ENCODE assay signal across 24 mouse cellular contexts in the genomic region with DNA sequence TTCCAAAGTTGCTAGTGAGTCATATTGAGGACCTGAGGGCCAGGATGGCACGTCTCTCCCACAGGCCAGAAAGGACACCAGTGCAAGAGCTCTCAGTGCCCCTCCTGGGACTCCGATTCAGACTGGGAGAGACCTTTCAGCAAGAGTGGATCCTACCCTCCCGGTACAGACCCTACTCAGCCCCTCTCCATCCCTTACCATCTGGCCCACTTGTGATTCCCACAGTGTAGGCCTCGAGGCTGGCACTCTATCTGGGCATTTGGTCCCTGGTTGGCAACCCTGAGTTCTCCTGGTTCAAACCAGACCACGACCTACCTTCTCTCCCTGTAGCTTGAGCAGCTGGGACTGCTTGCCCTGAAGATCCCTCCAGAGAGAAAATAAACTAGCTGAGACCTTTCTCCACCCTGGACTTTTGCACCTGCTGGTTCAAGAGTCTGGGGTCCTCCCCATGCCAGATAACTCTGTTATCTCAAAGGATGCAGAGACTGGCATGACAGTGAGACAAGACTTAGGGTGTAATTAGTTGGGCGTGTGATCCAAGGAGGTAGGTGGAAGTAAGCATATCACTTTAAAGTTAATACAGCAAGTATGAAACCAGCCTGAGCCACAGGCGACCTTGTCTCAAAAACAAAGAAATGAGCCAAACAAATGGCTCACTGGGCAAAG. TPM values are rescaled to one million over a fixed set of nuclear protein-coding genes. Genes with fewer than 3 reads are reported as not detected.
DNase-seq lines count a peak whose midpoint lies in the region; ATAC-seq lines count a peak whose summit lies in the region.
"Had no signal": no experiment of that assay in that cellular context is flagged by ENCODE, and none has a peak within 500 bp of the region (broad histone marks: within the 10 kb centered on the region; RNA-seq: fewer than 3 reads in every experiment).

No protein-coding gene starts in this region.

- no peaks in the 10 kb centered on the region for H3K27me3 ChIP-seq in heart, embryonic 14.5 days (ENCODE audit: control insufficient read depth, insufficient read depth, low read length)
- no peaks in the 10 kb centered on the region for H3K27me3 ChIP-seq in heart, embryonic 11.5 days (ENCODE audit: control insufficient read depth, insufficient read depth, low read length)
- no peaks in the 10 kb centered on the region for H3K27me3 ChIP-seq in lung, embryonic 15.5 days
- no peaks in the 10 kb centered on the region for H3K27me3 ChIP-seq in midbrain, embryonic 14.5 days (ENCODE audit: control insufficient read depth, insufficient read depth, low read length)
- H3K27me3 ChIP-seq: embryonic facial prominence, embryonic 13.5 days had no signal

- ATAC-seq in cerebellum, adult (ENCODE audit: insufficient number of reproducible peaks, low FRiP score, low TSS enrichment): no peak
- no peak for ATAC-seq in heart, embryonic 14.5 days (ENCODE audit: insufficient number of reproducible peaks, insufficient read depth, low FRiP score, low read depth)
- no peak for ATAC-seq in heart, embryonic 11.5 days (replicated peaks; ENCODE audit: insufficient number of reproducible peaks, low FRiP score, low TSS enrichment)
- no peak for ATAC-seq in lung, embryonic 15.5 days (ENCODE audit: borderline replicate concordance, extremely low read depth, low FRiP score, low TSS enrichment)
- no peak for ATAC-seq in midbrain, embryonic 14.5 days (ENCODE audit: low FRiP score, low TSS enrichment)
- ATAC-seq: inflammation-experienced regulatory T-cells, adult 6 months had no signal

- no peak overlapping the region for H3K9ac ChIP-seq in heart, embryonic 14.5 days (ENCODE audit: low read length)
- no peak overlapping the region for H3K9ac ChIP-seq in heart, embryonic 11.5 days (ENCODE audit: low read depth, low read length)
- no peak overlapping the region for H3K9ac ChIP-seq in lung, embryonic 15.5 days
- no peak overlapping the region for H3K9ac ChIP-seq in midbrain, embryonic 14.5 days (replicated peaks; ENCODE audit: low read length)
- H3K9ac ChIP-seq: liver, embryonic 14.5 days; lung, embryonic 14.5 days had no signal

- H3K9me3 ChIP-seq in heart, embryonic 14.5 days (ENCODE audit: control insufficient read depth, low read length): no peaks in the 10 kb centered on the region
- H3K9me3 ChIP-seq in heart, embryonic 11.5 days (replicated peaks; ENCODE audit: control insufficient read depth, low read length): no peaks in the 10 kb centered on the region
- H3K9me3 ChIP-seq in lung, embryonic 15.5 days: no peaks in the 10 kb centered on the region
- no peaks in the 10 kb centered on the region for H3K9me3 ChIP-seq in midbrain, embryonic 14.5 days (ENCODE audit: control insufficient read depth, low read length)
- H3K9me3 ChIP-seq: embryonic facial prominence, embryonic 13.5 days; forebrain, embryonic 12.5 days; heart, embryonic 13.5 days had no signal

- no peak overlapping the region for H3K27ac ChIP-seq in heart, embryonic 14.5 days (replicated peaks in 1 of 2; ENCODE audit: control insufficient read depth in 1 of 2, insufficient read depth in 1 of 2, low read depth in 2 of 2, low read length in 2 of 2)
- H3K27ac ChIP-seq in heart, embryonic 11.5 days (ENCODE audit: low read depth, low read length): no peak overlapping the region
- no peak overlapping the region for H3K27ac ChIP-seq in lung, embryonic 15.5 days
- H3K27ac ChIP-seq in midbrain, embryonic 14.5 days (replicated peaks; ENCODE audit: low read depth, low read length): no peak overlapping the region
- H3K27ac ChIP-seq: embryonic facial prominence, embryonic 13.5 days; heart, embryonic 13.5 days; kidney, postnatal 0 days; liver, embryonic 14.5 days had no signal

- peak; percentile 59 for DNase-seq in cerebellum, adult 11-12 months
- DNase-seq in lung, postnatal 4 days: no peak
- no peak for DNase-seq in midbrain, embryonic 14.5 days
- DNase-seq in B cell, adult 2 months: no peak
- DNase-seq: adrenal gland, postnatal 25 days; cerebellum, postnatal 10 days; gastrocnemius, postnatal 10 days; kidney, adult 2 months; lung, embryonic 14.5 days; lung, postnatal 36 days; right cerebral cortex, adult 18-20 months; thymus, adult 18-20 months; thymus, postnatal 36 days had no signal

- whole genome bisulfite sequencing in heart, embryonic 14.5 days: 78% methylated on average over 7 of the region's 7 CpGs
- 71% methylated on average over 7 of the region's 7 CpGs for WGBS in heart, embryonic 11.5 days (ENCODE audit: insufficient replicate concordance)
- WGBS in lung, embryonic 15.5 days: 78% methylated on average over 7 of the region's 7 CpGs
- 86% methylated on average over 7 of the region's 7 CpGs for WGBS in midbrain, embryonic 14.5 days

- no peaks in the 10 kb centered on the region for H3K36me3 ChIP-seq in heart, embryonic 14.5 days (ENCODE audit: control insufficient read depth, insufficient read depth, low read length)
- no peaks in the 10 kb centered on the region for H3K36me3 ChIP-seq in heart, embryonic 11.5 days (ENCODE audit: control insufficient read depth, insufficient read depth, low read length)
- no peaks in the 10 kb centered on the region for H3K36me3 ChIP-seq in lung, embryonic 15.5 days
- H3K36me3 ChIP-seq in midbrain, embryonic 14.5 days (ENCODE audit: control insufficient read depth, insufficient read depth, low read length): peaks cover 7% of the 10 kb centered on the region
- H3K36me3 ChIP-seq: heart, embryonic 13.5 days had no signal

- H3K4me1 ChIP-seq in heart, embryonic 14.5 days (ENCODE audit: control insufficient read depth in 2 of 2, insufficient read depth in 2 of 2, low read length in 2 of 2): peaks cover 2 to 4% of the 10 kb centered on the region in 2 experiments; a peak in 2 of 4 replicates
- 0 out of 2 replicates have a peak, but pooled peaks cover 6% of the 10 kb centered on the region for H3K4me1 ChIP-seq in heart, embryonic 11.5 days (ENCODE audit: control insufficient read depth, insufficient read depth, low read length)
- H3K4me1 ChIP-seq in lung, embryonic 15.5 days: peaks cover 15% of the 10 kb centered on the region
- H3K4me1 ChIP-seq in midbrain, embryonic 14.5 days (ENCODE audit: control insufficient read depth, insufficient read depth, low read length): peaks cover 10% of the 10 kb centered on the region

- no peak overlapping the region for H3K4me3 ChIP-seq in heart, embryonic 14.5 days (ENCODE audit: control insufficient read depth in 1 of 2, insufficient read depth in 1 of 2, low read depth in 1 of 2, low read length in 2 of 2)
- H3K4me3 ChIP-seq in heart, embryonic 11.5 days (ENCODE audit: low read depth, low read length): no peak overlapping the region
- no peak overlapping the region for H3K4me3 ChIP-seq in lung, embryonic 15.5 days
- no peak overlapping the region for H3K4me3 ChIP-seq in midbrain, embryonic 14.5 days (replicated peaks; ENCODE audit: low read depth, low read length)
- H3K4me3 ChIP-seq: erythroblast, embryonic 14.5 days had no signal

- 0 out of 2 replicates have a peak overlapping the region, but pooled peaks have one; percentile 80 for H3K4me2 ChIP-seq in heart, embryonic 14.5 days (ENCODE audit: low read length)
- no peak overlapping the region for H3K4me2 ChIP-seq in heart, embryonic 11.5 days
- H3K4me2 ChIP-seq in lung, embryonic 15.5 days: peak overlapping the region; percentile 86; the same call in 1 of the 2 replicates
- H3K4me2 ChIP-seq in midbrain, embryonic 14.5 days (ENCODE audit: low read length): peak overlapping the region; percentile 61; the same call in 1 of the 2 replicates

RNA-seq across cellular contexts. Expression of a gene that starts 1.2 kb away (rescaled TPM):
- polyA plus RNA-seq in heart, embryonic 14.5 days (2014; fragmentation: Nextera tagmentation; extraction: Ambion mirVana): 2.4 and 4.5 TPM in 2 replicates
- polyA plus RNA-seq in heart, embryonic 11.5 days (2014; fragmentation: Nextera tagmentation; extraction: Ambion mirVana): 5.3 and 5.5 TPM in 2 replicates
- 7.8 and 8.0 TPM in 2 replicates for polyA plus RNA-seq in lung, embryonic 15.5 days (2015; fragmentation: Nextera tagmentation; extraction: Ambion mirVana)
- polyA plus RNA-seq in midbrain, embryonic 14.5 days (2014; fragmentation: Nextera tagmentation; extraction: Ambion mirVana): 91.3 and 92.2 TPM in 2 replicates

RNA-seq across cellular contexts. Expression of a gene that starts 8.2 kb away (rescaled TPM):
- 48.1 and 58.8 TPM in 2 replicates for polyA plus RNA-seq in heart, embryonic 14.5 days (2014; fragmentation: Nextera tagmentation; extraction: Ambion mirVana)
- 39.0 and 45.1 TPM in 2 replicates for polyA plus RNA-seq in heart, embryonic 11.5 days (2014; fragmentation: Nextera tagmentation; extraction: Ambion mirVana)
- 51.9 and 52.6 TPM in 2 replicates for polyA plus RNA-seq in lung, embryonic 15.5 days (2015; fragmentation: Nextera tagmentation; extraction: Ambion mirVana)
- 42.2 and 51.8 TPM in 2 replicates for polyA plus RNA-seq in midbrain, embryonic 14.5 days (2014; fragmentation: Nextera tagmentation; extraction: Ambion mirVana)

RNA-seq across cellular contexts. Expression of a gene that starts 8.3 kb away (rescaled TPM):
- polyA plus RNA-seq in heart, embryonic 14.5 days (2014; fragmentation: Nextera tagmentation; extraction: Ambion mirVana): 2.4 and 3.0 TPM in 2 replicates
- 2.3 and 3.3 TPM in 2 replicates for polyA plus RNA-seq in heart, embryonic 11.5 days (2014; fragmentation: Nextera tagmentation; extraction: Ambion mirVana)
- 3.2 and 4.6 TPM in 2 replicates for polyA plus RNA-seq in lung, embryonic 15.5 days (2015; fragmentation: Nextera tagmentation; extraction: Ambion mirVana)
- polyA plus RNA-seq in midbrain, embryonic 14.5 days (2014; fragmentation: Nextera tagmentation; extraction: Ambion mirVana): 5.7 and 7.7 TPM in 2 replicates
- polyA plus RNA-seq: erythroblast, embryonic 14.5 days; inflammation-experienced regulatory T-cells, adult 6 months had no signal

RNA-seq across cellular contexts. Expression of a gene that starts 17.6 kb away (rescaled TPM):
- polyA plus RNA-seq in heart, embryonic 14.5 days (2014; fragmentation: Nextera tagmentation; extraction: Ambion mirVana): 7.8 and 9.0 TPM in 2 replicates
- polyA plus RNA-seq in heart, embryonic 11.5 days (2014; fragmentation: Nextera tagmentation; extraction: Ambion mirVana): 5.6 and 6.4 TPM in 2 replicates
- 15.3 and 20.2 TPM in 2 replicates for polyA plus RNA-seq in lung, embryonic 15.5 days (2015; fragmentation: Nextera tagmentation; extraction: Ambion mirVana)
- 9.8 and 10.2 TPM in 2 replicates for polyA plus RNA-seq in midbrain, embryonic 14.5 days (2014; fragmentation: Nextera tagmentation; extraction: Ambion mirVana)

RNA-seq across cellular contexts. Expression of a gene that starts 20.0 kb away (rescaled TPM):
- 8.3 and 9.8 TPM in 2 replicates for polyA plus RNA-seq in heart, embryonic 14.5 days (2014; fragmentation: Nextera tagmentation; extraction: Ambion mirVana)
- polyA plus RNA-seq in heart, embryonic 11.5 days (2014; fragmentation: Nextera tagmentation; extraction: Ambion mirVana): 9.0 and 13.1 TPM in 2 replicates
- polyA plus RNA-seq in lung, embryonic 15.5 days (2015; fragmentation: Nextera tagmentation; extraction: Ambion mirVana): 6.5 and 6.7 TPM in 2 replicates
- polyA plus RNA-seq in midbrain, embryonic 14.5 days (2014; fragmentation: Nextera tagmentation; extraction: Ambion mirVana): 21.5 and 22.8 TPM in 2 replicates

Comparison
In these comparisons a context has a peak if more than half of its experiments do, and no peak if none do; other contexts are left out.
1. RNA of a gene that starts 1.2 kb away (polyA plus RNA-seq): 91.3 to 92.2 TPM in midbrain, embryonic 14.5 days; 7.8 to 8.0 TPM in lung, embryonic 15.5 days, 5.3 to 5.5 TPM in heart, embryonic 11.5 days and 2.4 to 4.5 TPM in heart, embryonic 14.5 days; every median in the first group is over 10 times any median in the second.